Mouse (Mus musculus) natural killer cell, adult 2 months (primary cell): ENCODE data around the gene Col23a1.
"Not testable (repeated sequence)": the region's sequence is repeated elsewhere in the genome, so short reads cannot be mapped to it uniquely, and the experiment has no call there.

Experiments
- DNase-seq, 2 experiments: peaks; one replicate each; pipeline ENCODE4 v3.0.0; 2022; ENCODE audit warnings: low spot score in 2 of 2

The Col23a1 gene

GRCm38 (mm10) chr11:51328387-51328942, 38.7 kb downstream of the Col23a1 start:
- no peak for DNase-seq

GRCm38 (mm10) chr11:51329837-51330714, 40.4 kb downstream of the Col23a1 start:
- DNase-seq: no peak

GRCm38 (mm10) chr11:51334017-51334416, 44.3 kb downstream of the Col23a1 start:
- DNase-seq: no peak

GRCm38 (mm10) chr11:51337585-51337984, 47.9 kb downstream of the Col23a1 start:
- DNase-seq: no peak

GRCm38 (mm10) chr11:51338416-51338815, 48.7 kb downstream of the Col23a1 start:
- no peak for DNase-seq

- no peak for DNase-seq
Measured at GRCm38 (mm10) chr11:51341091-51341490, 51.4 kb downstream of the Col23a1 start.

- no peak for DNase-seq
Measured at GRCm38 (mm10) chr11:51342776-51343175, 53.1 kb downstream of the Col23a1 start.

- DNase-seq: no peak
Measured at GRCm38 (mm10) chr11:51343312-51343711, 53.6 kb downstream of the Col23a1 start.

- DNase-seq: no peak
Measured at GRCm38 (mm10) chr11:51343728-51344289, 54.1 kb downstream of the Col23a1 start.

GRCm38 (mm10) chr11:51345481-51346465, 56.1 kb downstream of the Col23a1 start:
- DNase-seq: no peak

- DNase-seq: no peak
Measured at GRCm38 (mm10) chr11:51347756-51348155, 58.0 kb downstream of the Col23a1 start.

GRCm38 (mm10) chr11:51349665-51350064, 59.9 kb downstream of the Col23a1 start:
- DNase-seq: no peak

- no peak for DNase-seq
Measured at GRCm38 (mm10) chr11:51351151-51351550, 61.4 kb downstream of the Col23a1 start.

GRCm38 (mm10) chr11:51351841-51352240, 62.1 kb downstream of the Col23a1 start:
- no peak for DNase-seq

GRCm38 (mm10) chr11:51353746-51354145, 64.0 kb downstream of the Col23a1 start:
- DNase-seq: no peak

- not testable (repeated sequence) for DNase-seq
Measured at GRCm38 (mm10) chr11:51358981-51359380, 69.3 kb downstream of the Col23a1 start.

- DNase-seq: no peak
Measured at GRCm38 (mm10) chr11:51364353-51364752, 74.6 kb downstream of the Col23a1 start.

- peak in 1 of 2 experiments; percentile 9 for DNase-seq
Measured at GRCm38 (mm10) chr11:51367334-51367733, 77.6 kb downstream of the Col23a1 start.

GRCm38 (mm10) chr11:51370273-51370672, 80.6 kb downstream of the Col23a1 start:
- DNase-seq: no peak

GRCm38 (mm10) chr11:51371321-51371720, 81.6 kb downstream of the Col23a1 start:
- no peak for DNase-seq

GRCm38 (mm10) chr11:51371926-51372325, 82.2 kb downstream of the Col23a1 start:
- DNase-seq: no peak

GRCm38 (mm10) chr11:51377199-51377598, 87.5 kb downstream of the Col23a1 start:
- no peak for DNase-seq
